Mouse (Mus musculus) adrenal gland, postnatal 10 days (tissue): ENCODE results near the gene Pigl. TPM values are rescaled to one million over a fixed set of nuclear protein-coding genes. Genes with fewer than 3 reads are reported as not detected.

ENCODE experiments used
- DNase-seq: peaks from one replicate; pipeline ENCODE4 v3.0.0; 2021; ENCODE audit warnings: mixed read lengths
- total RNA-seq, 2 experiments: library from RNA; stranded (reverse); gene quantifications; 2 replicates each; pipeline ENCODE4 v1.2.3; 2021

Gene Pigl
- total RNA-seq, 2 experiments from 2014 or later: 7.2 to 8.1 TPM

- DNase-seq: no peak
Observed at GRCm38 (mm10) chr11:62522283-62522682, 64.0 kb downstream of the Pigl start.

GRCm38 (mm10) chr11:62537089-62537488, 78.8 kb downstream of the Pigl start:
- DNase-seq: no peak

GRCm38 (mm10) chr11:62537590-62537989, 79.3 kb downstream of the Pigl start:
- no peak for DNase-seq

GRCm38 (mm10) chr11:62538321-62539088, 80.2 kb downstream of the Pigl start:
- DNase-seq: peak; percentile 76

- DNase-seq: peak; percentile 89
Observed at GRCm38 (mm10) chr11:62539089-62539890, 81.0 kb downstream of the Pigl start, which contains the start of gene Cenpv. TSS of gene Cenpv (minus strand) at chr11:62539261.

- no peak for DNase-seq
Observed at GRCm38 (mm10) chr11:62540167-62540566, 81.9 kb downstream of the Pigl start.

- DNase-seq: no peak
Observed at GRCm38 (mm10) chr11:62540969-62541368, 82.7 kb downstream of the Pigl start.

GRCm38 (mm10) chr11:62541581-62541980, 83.3 kb downstream of the Pigl start:
- DNase-seq: no peak

GRCm38 (mm10) chr11:62543991-62544390, 85.7 kb downstream of the Pigl start:
- DNase-seq: no peak

GRCm38 (mm10) chr11:62549782-62550181, 91.5 kb downstream of the Pigl start:
- DNase-seq: peak; percentile 86

GRCm38 (mm10) chr11:62550227-62550685, 92.0 kb downstream of the Pigl start:
- peak; percentile 59 for DNase-seq

- peak; percentile 99 for DNase-seq
Observed at GRCm38 (mm10) chr11:62550727-62551225, 92.5 kb downstream of the Pigl start, which contains the start of gene Ubb. TSS of gene Ubb (plus strand) at chr11:62551171.

- DNase-seq: peak; percentile 94
Observed at GRCm38 (mm10) chr11:62551226-62552119, 93.2 kb downstream of the Pigl start.

GRCm38 (mm10) chr11:62553186-62553585, 94.9 kb downstream of the Pigl start:
- DNase-seq: no peak

GRCm38 (mm10) chr11:62553633-62554032, 95.4 kb downstream of the Pigl start:
- no peak for DNase-seq

GRCm38 (mm10) chr11:62554163-62554855, 96.0 kb downstream of the Pigl start:
- DNase-seq: no peak

- DNase-seq: no peak
Observed at GRCm38 (mm10) chr11:62554934-62555517, 96.8 kb downstream of the Pigl start.

- DNase-seq: peak; percentile 35
Observed at GRCm38 (mm10) chr11:62555896-62556412, 97.7 kb downstream of the Pigl start.

GRCm38 (mm10) chr11:62557205-62557604, 98.9 kb downstream of the Pigl start:
- DNase-seq: no peak

- DNase-seq: no peak
Observed at GRCm38 (mm10) chr11:62558152-62558551, 99.9 kb downstream of the Pigl start.
